Mouse (Mus musculus): Measurements from ENCODE around the gene Wdr70. TPM values are rescaled to one million over a fixed set of nuclear protein-coding genes. Genes with fewer than 3 reads are reported as not detected.

The Wdr70 gene
- polyA plus RNA-seq, 1 experiment from 2014 or later: 29.1 TPM

DNA sequence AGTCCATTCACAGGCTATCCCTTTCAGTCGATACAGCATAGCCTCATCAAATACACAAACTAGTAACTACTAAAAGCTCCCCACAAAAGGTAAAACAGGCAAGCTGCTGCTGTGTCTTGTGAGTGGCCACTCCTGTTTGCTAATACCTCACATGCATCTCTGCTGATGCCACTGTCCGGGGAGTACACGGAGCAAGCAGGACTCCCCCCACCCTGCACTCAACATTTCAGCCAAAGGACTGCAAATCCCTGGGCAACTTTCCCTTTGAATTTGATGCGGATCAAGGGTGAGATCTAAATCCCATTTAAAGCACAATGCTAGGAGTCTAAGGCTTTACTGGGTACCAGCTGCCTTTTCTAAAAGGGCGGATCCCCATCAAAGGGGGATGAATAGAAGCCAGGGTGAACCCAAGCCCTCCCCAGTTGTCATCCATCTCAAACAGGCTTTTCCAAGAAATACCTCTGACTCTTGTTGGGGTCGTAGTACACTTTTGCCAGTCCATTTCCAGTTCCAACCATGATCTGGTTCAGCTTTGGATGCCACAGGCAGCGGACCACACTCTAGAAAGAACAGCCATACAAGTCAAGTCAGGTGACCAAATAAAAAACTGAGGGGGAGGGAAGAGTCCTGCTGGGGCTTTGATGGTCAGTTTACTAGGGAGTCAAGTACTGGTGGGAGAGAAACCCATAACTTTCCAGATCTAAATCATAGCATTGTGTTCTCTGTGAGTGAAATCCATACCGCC is 210.2 kb downstream of the Wdr70 start:
- Histone ChIP-seq H3K9me3 (ENCODE audit: low read length) (no peaks in the 10 kb centered on the region), H3K36me3 (ENCODE audit: insufficient read depth, low read length) (no peaks in the 10 kb centered on the region; the same call in 1 of the 2 replicates), H3K9ac (replicated peaks; ENCODE audit: low read depth) (no peak overlapping the region), H3K27ac (ENCODE audit: low read length) (no peak overlapping the region), H3K4me2 (replicated peaks; ENCODE audit: low read depth, low read length) (no peak overlapping the region), H3K27me3 (replicated peaks; ENCODE audit: insufficient read depth, low read length) (no peaks in the 10 kb centered on the region), H3K4me3 (ENCODE audit: low read depth, low read length) (no peak overlapping the region), H3K4me1 (ENCODE audit: insufficient read depth, low read depth, low read length) (peaks cover 9% of the 10 kb centered on the region; the same call in 1 of the 2 replicates)
- 94% methylated on average over 8 of the region's 8 CpGs for WGBS
- TF ChIP-seq CTCF (IDR thresholded peaks at IDR 0.05): no peak
- no peak for TF ChIP-seq EP300 (IDR thresholded peaks at IDR 0.05)
- ATAC-seq (no peak), DNase-seq (ENCODE audit: low spot score) (no peak)

DNA sequence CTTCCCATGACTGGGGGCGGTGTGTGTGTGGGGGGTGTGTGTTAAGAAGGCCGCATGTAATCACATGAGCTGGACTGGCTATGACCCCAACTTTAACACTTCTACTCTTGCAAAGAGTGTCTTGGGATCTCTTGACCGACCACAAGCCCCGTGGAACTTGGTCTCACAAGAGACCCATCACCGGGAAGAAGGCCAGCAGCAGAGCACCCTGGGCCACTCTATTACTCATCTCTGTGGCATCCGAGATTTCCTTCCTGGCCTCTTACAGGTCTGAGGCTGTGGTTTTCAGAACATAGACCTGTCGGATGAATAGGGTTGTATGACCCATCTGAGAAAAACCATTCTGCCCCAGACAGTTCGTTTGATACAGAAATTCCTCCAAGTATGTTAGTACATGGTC is 212.4 kb downstream of the Wdr70 start:
- no peak for ATAC-seq
- WGBS: 82% methylated on average over 8 of the region's 8 CpGs
- no peak for DNase-seq (ENCODE audit: low spot score)
- Histone ChIP-seq H3K9me3 (ENCODE audit: low read length) (no peaks in the 10 kb centered on the region), H3K4me3 (ENCODE audit: low read depth, low read length) (no peak overlapping the region), H3K4me1 (ENCODE audit: insufficient read depth, low read depth, low read length) (peaks cover 2% of the 10 kb centered on the region; the same call in 1 of the 2 replicates), H3K36me3 (ENCODE audit: insufficient read depth, low read length) (no peaks in the 10 kb centered on the region; the same call in 1 of the 2 replicates), H3K9ac (replicated peaks; ENCODE audit: low read depth) (no peak overlapping the region), H3K4me2 (replicated peaks; ENCODE audit: low read depth, low read length) (no peak overlapping the region), H3K27ac (ENCODE audit: low read length) (no peak overlapping the region), H3K27me3 (replicated peaks; ENCODE audit: insufficient read depth, low read length) (no peaks in the 10 kb centered on the region)
- no peak for TF ChIP-seq EP300 (IDR thresholded peaks at IDR 0.05)
- no peak for TF ChIP-seq CTCF (IDR thresholded peaks at IDR 0.05)

DNA sequence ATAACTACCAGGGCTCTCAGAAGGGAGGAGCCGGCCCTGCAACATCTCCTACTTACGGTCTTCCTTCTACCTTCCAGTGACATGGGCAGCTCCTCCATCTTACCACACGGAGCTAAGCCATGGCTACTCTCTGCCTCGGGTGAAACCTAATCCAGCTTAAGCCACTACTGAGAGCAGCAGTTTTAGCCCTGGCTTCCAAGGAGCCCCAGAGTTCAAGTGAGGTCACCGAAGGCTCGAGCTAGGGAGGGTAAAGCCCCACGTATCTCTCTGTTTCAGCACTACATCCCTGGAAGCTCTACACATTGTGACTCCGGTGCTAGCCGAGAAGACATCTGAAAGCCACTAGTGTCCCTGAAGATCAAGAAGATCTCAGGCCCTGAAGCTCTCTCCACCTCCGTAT is 213.9 kb downstream of the Wdr70 start:
- Histone ChIP-seq H3K4me3 (ENCODE audit: low read depth, low read length) (no peak overlapping the region), H3K4me2 (replicated peaks; ENCODE audit: low read depth, low read length) (no peak overlapping the region), H3K9ac (replicated peaks; ENCODE audit: low read depth) (no peak overlapping the region), H3K27ac (ENCODE audit: low read length) (no peak overlapping the region), H3K36me3 (ENCODE audit: insufficient read depth, low read length) (no peaks in the 10 kb centered on the region; the same call in 1 of the 2 replicates), H3K9me3 (ENCODE audit: low read length) (no peaks in the 10 kb centered on the region), H3K4me1 (ENCODE audit: insufficient read depth, low read depth, low read length) (no peaks in the 10 kb centered on the region), H3K27me3 (replicated peaks; ENCODE audit: insufficient read depth, low read length) (no peaks in the 10 kb centered on the region)
- TF ChIP-seq EP300 (IDR thresholded peaks at IDR 0.05) (no peak), CTCF (IDR thresholded peaks at IDR 0.05) (no peak)
- ATAC-seq (no peak), DNase-seq (ENCODE audit: low spot score) (no peak)
- 68% methylated on average over 10 of the region's 10 CpGs for WGBS

DNA sequence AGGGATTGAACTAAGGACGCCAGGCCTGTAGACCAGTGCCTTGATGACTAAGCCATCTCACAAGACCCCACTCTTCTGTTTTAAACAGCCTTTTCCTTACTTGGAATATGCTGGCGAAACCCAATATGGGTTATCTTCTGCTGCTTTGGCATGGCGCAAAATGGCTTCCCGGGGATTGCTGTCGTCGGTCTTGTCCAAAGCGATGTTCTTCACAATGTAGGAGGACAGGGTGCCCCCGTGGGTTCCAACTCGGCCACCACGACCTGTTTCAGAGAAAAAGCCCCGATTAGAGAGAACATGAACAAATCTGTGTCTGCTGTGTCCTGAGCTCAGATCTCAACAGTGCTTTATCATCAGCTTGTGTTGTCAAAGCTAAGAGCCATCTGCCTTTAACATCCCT is 214.8 kb downstream of the Wdr70 start:
- H3K36me3 ChIP-seq (ENCODE audit: insufficient read depth, low read length): no peaks in the 10 kb centered on the region; the same call in 1 of the 2 replicates
- H3K27ac ChIP-seq (ENCODE audit: low read length): no peak overlapping the region
- no peaks in the 10 kb centered on the region for H3K27me3 ChIP-seq (replicated peaks; ENCODE audit: insufficient read depth, low read length)
- TF ChIP-seq EP300 (IDR thresholded peaks at IDR 0.05) (no peak), CTCF (IDR thresholded peaks at IDR 0.05) (no peak)
- H3K9ac ChIP-seq (replicated peaks; ENCODE audit: low read depth): no peak overlapping the region
- whole genome bisulfite sequencing: 93% methylated on average over 11 of the region's 11 CpGs
- DNase-seq (ENCODE audit: low spot score): no peak
- H3K4me2 ChIP-seq (replicated peaks; ENCODE audit: low read depth, low read length): no peak overlapping the region
- H3K9me3 ChIP-seq (ENCODE audit: low read length): no peaks in the 10 kb centered on the region
- no peak overlapping the region for H3K4me3 ChIP-seq (ENCODE audit: low read depth, low read length)
- no peak for ATAC-seq
- H3K4me1 ChIP-seq (ENCODE audit: insufficient read depth, low read depth, low read length): no peaks in the 10 kb centered on the region

DNA sequence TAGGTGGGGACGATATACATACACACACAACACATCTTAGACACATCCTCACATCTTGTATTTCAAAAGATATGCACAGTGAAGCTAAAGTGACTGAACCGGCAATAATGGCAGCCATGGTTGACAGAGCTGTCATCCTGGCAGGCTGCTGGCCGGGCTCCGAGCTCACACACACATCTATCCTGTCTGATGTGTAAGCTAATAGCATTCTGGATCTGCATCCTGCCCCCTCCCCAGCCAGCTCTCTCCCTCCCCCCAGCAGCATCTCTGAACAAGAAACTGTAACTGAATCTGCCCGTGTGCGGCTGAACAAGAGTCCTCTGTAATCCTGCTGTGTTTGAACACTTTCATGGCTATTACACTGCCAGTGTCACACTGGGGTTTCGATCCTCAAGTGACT is 219.1 kb downstream of the Wdr70 start:
- Histone ChIP-seq H3K9ac (replicated peaks; ENCODE audit: low read depth) (no peak overlapping the region), H3K4me3 (ENCODE audit: low read depth, low read length) (no peak overlapping the region), H3K27ac (ENCODE audit: low read length) (no peak overlapping the region), H3K4me1 (ENCODE audit: insufficient read depth, low read depth, low read length) (no peaks in the 10 kb centered on the region), H3K36me3 (ENCODE audit: insufficient read depth, low read length) (no peaks in the 10 kb centered on the region; the same call in 1 of the 2 replicates), H3K9me3 (ENCODE audit: low read length) (no peaks in the 10 kb centered on the region), H3K4me2 (replicated peaks; ENCODE audit: low read depth, low read length) (no peak overlapping the region), H3K27me3 (replicated peaks; ENCODE audit: insufficient read depth, low read length) (no peaks in the 10 kb centered on the region)
- 69% methylated on average over 7 of the region's 7 CpGs for whole genome bisulfite sequencing
- TF ChIP-seq EP300 (IDR thresholded peaks at IDR 0.05): no peak
- TF ChIP-seq CTCF (IDR thresholded peaks at IDR 0.05): no peak
- DNase-seq (ENCODE audit: low spot score) (no peak), ATAC-seq (no peak)

DNA sequence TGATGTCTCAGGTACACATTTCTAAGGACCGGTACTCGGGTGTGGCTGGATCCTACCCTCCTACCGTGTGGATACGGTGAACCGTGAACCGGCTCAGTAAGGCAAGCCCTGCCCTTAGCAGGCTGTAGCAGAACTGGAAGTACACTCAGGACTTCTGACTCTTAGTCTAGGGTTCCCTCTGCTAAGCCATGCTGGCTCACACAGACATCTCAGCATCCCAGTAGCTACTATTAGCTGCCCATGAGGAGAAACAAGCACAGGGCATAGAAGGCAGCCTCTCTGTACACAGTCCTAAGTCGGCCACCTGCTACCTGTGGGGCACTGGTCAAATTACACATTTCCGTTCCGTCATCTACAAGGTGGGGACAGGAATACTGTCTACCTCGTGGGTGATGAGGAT is 220.1 kb downstream of the Wdr70 start:
- DNase-seq (ENCODE audit: low spot score): no peak
- WGBS: 69% methylated on average over 10 of the region's 10 CpGs

More for the DNA sequence above, 220.1 kb downstream of the Wdr70 start:
- Histone ChIP-seq H3K36me3 (ENCODE audit: insufficient read depth, low read length) (no peaks in the 10 kb centered on the region), H3K27me3 (replicated peaks; ENCODE audit: insufficient read depth, low read length) (no peaks in the 10 kb centered on the region), H3K9me3 (ENCODE audit: low read length) (no peaks in the 10 kb centered on the region), H3K9ac (replicated peaks; ENCODE audit: low read depth) (no peak overlapping the region), H3K4me3 (ENCODE audit: low read depth, low read length) (no peak overlapping the region), H3K27ac (ENCODE audit: low read length) (no peak overlapping the region), H3K4me1 (ENCODE audit: insufficient read depth, low read depth, low read length) (no peaks in the 10 kb centered on the region), H3K4me2 (replicated peaks; ENCODE audit: low read depth, low read length) (no peak overlapping the region)
- TF ChIP-seq EP300 (IDR thresholded peaks at IDR 0.05): no peak
- no peak for TF ChIP-seq CTCF (IDR thresholded peaks at IDR 0.05)
- no peak for ATAC-seq
